Mouse (Mus musculus): Measurements from ENCODE around the gene Tmpo.
"Not testable (repeated sequence)": the region's sequence is repeated elsewhere in the genome, so short reads cannot be mapped to it uniquely, and the experiment has no call there.

The Tmpo gene

GRCm38 (mm10) chr10:91185721-91186120, 4.6 kb upstream of the Tmpo start:
- no peak for DNase-seq (ENCODE audit: low read depth, low spot score)

GRCm38 (mm10) chr10:91184893-91185292, 3.8 kb upstream of the Tmpo start:
- not testable (repeated sequence) for DNase-seq (ENCODE audit: low read depth, low spot score)

GRCm38 (mm10) chr10:91183316-91183715, 2.2 kb upstream of the Tmpo start:
- no peak for DNase-seq (ENCODE audit: low read depth, low spot score)

GRCm38 (mm10) chr10:91182291-91182990, 1.3 kb upstream of the Tmpo start:
- no peak for DNase-seq (ENCODE audit: low read depth, low spot score)

GRCm38 (mm10) chr10:91181461-91182288, 560 bp upstream of the Tmpo start:
- peak; percentile 98 for DNase-seq (ENCODE audit: low read depth, low spot score)

GRCm38 (mm10) chr10:91180301-91180700, 814 bp downstream of the Tmpo start:
- DNase-seq (ENCODE audit: low read depth, low spot score) = no peak

GRCm38 (mm10) chr10:91179834-91180233, 1.3 kb downstream of the Tmpo start:
- DNase-seq (ENCODE audit: low read depth, low spot score) = no peak

- DNase-seq (ENCODE audit: low read depth, low spot score) = no peak
These were observed 3.9 kb downstream of the Tmpo start for GRCm38 (mm10) chr10:91177201-91177600.

- no peak for DNase-seq (ENCODE audit: low read depth, low spot score)
These were observed 8.6 kb downstream of the Tmpo start for GRCm38 (mm10) chr10:91172329-91173100.

GRCm38 (mm10) chr10:91171455-91172328, 9.4 kb downstream of the Tmpo start:
- peak; percentile 84 for DNase-seq (ENCODE audit: low read depth, low spot score)

- DNase-seq (ENCODE audit: low read depth, low spot score) = no peak
These were observed 10.1 kb downstream of the Tmpo start for GRCm38 (mm10) chr10:91171041-91171440.

- DNase-seq (ENCODE audit: low read depth, low spot score) = no peak
These were observed 10.8 kb downstream of the Tmpo start for GRCm38 (mm10) chr10:91170143-91170941.

- DNase-seq (ENCODE audit: low read depth, low spot score) = no peak
These were observed 11.6 kb downstream of the Tmpo start for GRCm38 (mm10) chr10:91169414-91170065.

GRCm38 (mm10) chr10:91167352-91167751, 13.8 kb downstream of the Tmpo start:
- DNase-seq (ENCODE audit: low read depth, low spot score) = no peak

- DNase-seq (ENCODE audit: low read depth, low spot score) = no peak
These were observed 14.2 kb downstream of the Tmpo start for GRCm38 (mm10) chr10:91166890-91167289.

GRCm38 (mm10) chr10:91165850-91166249, 15.3 kb downstream of the Tmpo start:
- DNase-seq (ENCODE audit: low read depth, low spot score) = no peak

GRCm38 (mm10) chr10:91164491-91164890, 16.6 kb downstream of the Tmpo start:
- DNase-seq (ENCODE audit: low read depth, low spot score) = no peak

- DNase-seq (ENCODE audit: low read depth, low spot score) = no peak
These were observed 18.5 kb downstream of the Tmpo start for GRCm38 (mm10) chr10:91162511-91163163.

- DNase-seq (ENCODE audit: low read depth, low spot score) = no peak
These were observed 19.0 kb downstream of the Tmpo start for GRCm38 (mm10) chr10:91162077-91162476.
